Mouse (Mus musculus): ENCODE results near the gene Gm10352. TPM values are rescaled to one million over a fixed set of nuclear protein-coding genes. Genes with fewer than 3 reads are reported as not detected.

The Gm10352 gene
- not detected for total RNA-seq (2023)

GRCm38 (mm10) chrY:2900689-2901088 lies at the start of gene Gm10352:
Gm10352 (plus strand) TSS chrY:2900989.

GRCm38 (mm10) chrY:2932282-2932681 lies 31.5 kb downstream of the Gm10352 start, which contains the start of gene Gm29289:
Gm29289 (plus strand) TSS chrY:2932582.

Other genes with a start within 250 kb of the Gm10352 start
- not detected for gene Sry, start 237.3 kb upstream of the Gm10352 start, total RNA-seq (2023)
- gene H2al2b, start 180.3 kb upstream of the Gm10352 start, total RNA-seq (2023): not detected
- gene Gm4064, start 104.8 kb upstream of the Gm10352 start, total RNA-seq (2023): not detected
- gene Rbmy, start 70.3 kb upstream of the Gm10352 start, total RNA-seq (2023): not detected
- not detected for gene Gm10256, start 70.3 kb upstream of the Gm10352 start, total RNA-seq (2023)
- gene Gm29289, start 31.6 kb downstream of the Gm10352 start, total RNA-seq (2023): not detected